Mouse (Mus musculus) T-helper 1 cell (primary cell): ENCODE results near the gene Rnf144b.

Source experiments
- in situ Hi-C: fragments of 300-600 bp; cut with MboI, MseI; formaldehyde crosslinking; loops from one replicate; pipeline ENCODE4 v1.15.1; 2025; ENCODE audit warnings: high pct_unique_total_duplicates

Rnf144b gene

DNA sequence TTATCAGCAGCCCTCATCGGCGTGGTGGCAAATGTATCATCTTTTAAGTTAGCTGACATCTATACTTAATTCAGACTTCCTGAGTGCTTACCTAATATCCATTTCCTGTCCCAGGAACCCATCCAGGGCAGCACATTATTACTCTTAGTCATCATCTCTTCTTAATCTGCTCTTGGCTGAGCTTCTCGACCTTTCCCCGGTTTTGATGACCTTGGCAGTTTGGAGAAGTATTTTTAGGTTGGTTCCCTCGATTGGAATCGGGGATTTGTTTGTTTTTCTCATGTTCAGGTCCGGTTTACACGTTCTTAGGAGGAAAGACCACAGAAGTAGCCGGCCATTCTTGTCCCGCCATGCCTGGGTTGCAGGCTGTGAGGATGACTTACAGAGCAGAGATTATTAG is 50.4 kb downstream of the Rnf144b start:
- in situ Hi-C loops, result loop anchor here (25.0 kb wide), 1 partner anchor 1289 kb away; no protein-coding TSS in a partner anchor

DNA sequence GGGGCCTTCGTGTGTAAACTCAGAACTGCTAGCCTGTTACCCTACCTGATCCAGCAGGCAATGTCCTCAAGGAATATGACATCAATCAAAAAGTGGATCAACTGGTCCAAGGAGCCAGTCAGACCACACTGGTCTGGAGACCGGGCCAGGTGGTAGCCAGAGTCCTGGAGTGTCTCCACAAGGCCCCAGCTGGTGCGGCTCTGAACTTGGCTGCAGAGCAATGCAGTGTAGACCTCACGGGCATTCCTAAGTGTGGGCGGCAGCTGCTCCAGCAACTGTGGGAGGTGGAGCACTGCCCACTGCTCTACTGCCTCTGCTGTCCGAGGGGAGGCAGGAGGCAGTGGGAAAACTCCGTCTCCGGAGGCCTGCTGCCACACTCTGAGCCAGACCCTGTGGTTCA is 55.7 kb downstream of the Rnf144b start:
- in situ Hi-C loops, result no loop called here

DNA sequence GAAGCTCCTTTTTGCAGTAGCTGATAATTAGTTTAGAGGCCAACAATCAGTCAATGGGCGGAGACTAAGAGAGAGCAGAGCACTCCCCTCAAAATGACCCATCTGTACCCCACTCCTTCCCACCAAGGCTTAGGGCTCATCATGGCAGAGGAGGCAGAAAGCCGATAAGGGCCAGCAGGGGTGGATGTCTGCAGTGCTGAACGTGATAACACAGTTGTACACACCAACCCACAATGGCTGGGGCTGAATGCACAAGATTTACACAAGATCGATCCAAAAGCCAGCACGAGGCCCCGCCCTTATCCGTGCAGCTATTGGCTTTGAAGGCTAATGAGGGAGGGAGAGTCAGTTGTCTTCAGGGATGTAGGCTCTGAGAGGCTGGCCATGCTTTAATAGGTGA is 58.3 kb downstream of the Rnf144b start:
- in situ Hi-C loops, result no loop called here

DNA sequence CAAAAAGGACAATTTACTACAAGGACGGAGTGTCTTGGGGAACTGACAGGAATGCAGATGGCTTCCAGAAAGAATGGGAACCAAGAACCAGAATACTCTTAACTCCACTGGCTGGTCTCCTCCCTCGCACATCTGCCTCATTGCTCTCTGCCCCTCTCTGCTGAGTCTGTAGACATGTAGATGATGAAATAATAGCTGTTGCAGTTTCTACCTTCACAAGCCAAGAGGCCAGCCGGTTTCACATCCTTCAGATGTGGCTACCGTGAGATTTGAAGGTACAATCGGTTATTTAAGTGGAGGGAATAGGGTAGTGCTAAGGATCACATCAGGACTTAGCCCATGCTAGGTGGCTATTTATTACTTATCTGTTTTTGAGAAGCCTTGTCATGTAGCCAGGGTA is 59.9 kb downstream of the Rnf144b start:
- in situ Hi-C loops, result no loop called here

DNA sequence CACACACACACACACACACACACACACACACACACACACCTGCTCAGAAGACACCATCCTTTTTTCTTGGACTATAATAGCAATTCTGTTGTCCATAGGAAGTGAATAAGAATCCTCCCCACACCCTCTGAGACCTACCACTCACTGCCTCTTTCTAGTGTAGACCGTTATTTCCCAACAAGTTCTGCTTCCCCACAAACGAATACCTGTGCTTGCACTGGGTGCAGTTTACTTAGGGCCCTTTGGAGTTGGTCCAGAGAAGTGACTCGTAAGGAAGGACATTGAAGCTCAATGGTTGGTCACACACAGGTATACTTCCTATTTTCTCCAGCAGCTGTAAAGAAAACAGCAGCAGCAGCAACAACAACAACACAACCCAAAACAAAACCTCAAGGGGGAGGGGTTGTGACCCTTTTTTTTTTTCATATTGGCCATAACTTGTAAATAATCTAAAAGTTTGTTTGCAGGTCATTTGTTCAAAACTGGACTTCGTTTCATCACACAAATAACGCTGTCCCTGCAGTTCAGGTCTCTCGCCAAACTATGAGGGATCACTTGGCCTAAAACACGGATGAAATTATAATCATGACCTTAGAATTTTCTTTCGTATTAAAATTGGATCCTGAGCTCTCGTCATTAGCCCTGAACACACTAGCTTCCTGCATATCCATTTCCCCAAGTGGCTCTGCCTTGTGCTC is 60.7 kb downstream of the Rnf144b start:
- in situ Hi-C loops, result no loop called here

DNA sequence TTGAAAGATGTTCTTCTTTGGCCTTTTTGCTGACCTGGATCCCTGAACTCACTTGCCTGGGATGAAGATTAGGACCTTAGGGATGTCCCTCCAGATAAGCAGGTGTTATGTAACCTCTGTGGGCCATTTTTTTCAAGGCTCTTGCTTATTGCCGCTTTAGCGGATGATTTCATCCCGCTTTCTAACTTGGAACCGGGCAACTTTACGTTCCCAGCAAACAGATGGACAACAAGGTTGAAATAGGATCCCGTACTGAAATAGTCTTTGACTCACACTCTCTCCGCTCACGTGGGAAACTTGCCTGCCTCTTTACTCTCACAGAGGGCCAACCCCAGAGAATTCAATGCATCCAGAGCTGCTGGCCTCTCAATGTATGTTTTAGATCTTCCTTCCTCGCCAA is 61.3 kb downstream of the Rnf144b start:
- in situ Hi-C loops, result no loop called here

DNA sequence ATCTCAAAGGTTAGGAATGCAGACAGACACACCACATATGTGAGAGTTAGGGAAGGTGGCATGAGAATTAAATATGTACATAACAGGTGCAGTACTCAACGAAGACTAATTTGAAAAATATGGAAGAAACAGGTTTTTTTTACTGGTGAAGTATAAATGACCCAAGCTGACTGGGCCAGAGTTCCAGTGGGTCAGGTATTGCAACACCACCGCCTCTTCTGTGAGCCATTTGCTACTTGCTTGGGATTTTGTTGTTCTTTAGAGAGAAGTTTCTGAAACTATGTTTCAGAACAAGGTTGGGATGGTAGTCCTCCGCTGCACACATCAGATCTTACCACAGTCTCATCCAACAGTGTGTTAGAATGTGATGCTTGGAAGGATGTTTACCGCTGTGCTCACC is 65.4 kb downstream of the Rnf144b start:
- in situ Hi-C loops, result no loop called here

DNA sequence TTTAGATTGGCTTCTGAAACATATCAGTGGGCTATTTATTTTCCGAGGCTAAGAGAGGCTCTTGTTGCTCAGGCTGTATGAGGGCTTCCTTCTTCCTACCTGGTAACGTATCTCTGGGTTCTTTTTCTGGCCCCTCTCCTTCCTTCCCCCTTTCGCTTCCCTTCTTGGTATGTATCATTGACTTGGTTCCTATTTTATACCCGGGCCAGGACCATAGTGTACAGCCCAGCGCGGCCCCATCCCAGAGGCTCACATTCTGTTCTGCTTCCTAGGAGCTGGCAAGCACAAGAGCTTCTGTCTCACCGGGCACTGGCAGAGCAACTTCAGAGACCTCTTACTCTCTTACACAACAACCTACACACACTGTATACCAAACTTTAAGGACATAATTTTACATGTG is 67.5 kb downstream of the Rnf144b start:
- in situ Hi-C loops, result no loop called here

DNA sequence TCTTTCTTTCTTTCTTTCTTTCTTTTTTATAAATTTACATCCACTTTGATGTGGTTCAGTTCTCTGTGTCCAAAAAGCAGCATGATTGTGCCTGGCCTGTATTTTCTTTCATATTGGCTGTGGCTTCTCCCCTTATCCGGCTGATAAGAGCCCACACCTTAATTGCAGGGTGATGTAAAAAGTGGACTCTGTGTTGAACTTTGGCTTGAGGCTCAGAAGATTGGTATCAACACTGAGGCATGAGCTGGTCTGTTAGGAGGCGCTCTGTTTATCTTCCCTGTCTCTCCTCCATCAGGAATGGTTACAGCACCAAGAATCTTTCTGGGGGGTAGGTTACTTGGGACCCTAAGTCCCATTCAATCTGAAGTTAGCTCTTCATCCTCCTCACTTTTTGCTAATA is 69.7 kb downstream of the Rnf144b start:
- in situ Hi-C loops, result no loop called here

DNA sequence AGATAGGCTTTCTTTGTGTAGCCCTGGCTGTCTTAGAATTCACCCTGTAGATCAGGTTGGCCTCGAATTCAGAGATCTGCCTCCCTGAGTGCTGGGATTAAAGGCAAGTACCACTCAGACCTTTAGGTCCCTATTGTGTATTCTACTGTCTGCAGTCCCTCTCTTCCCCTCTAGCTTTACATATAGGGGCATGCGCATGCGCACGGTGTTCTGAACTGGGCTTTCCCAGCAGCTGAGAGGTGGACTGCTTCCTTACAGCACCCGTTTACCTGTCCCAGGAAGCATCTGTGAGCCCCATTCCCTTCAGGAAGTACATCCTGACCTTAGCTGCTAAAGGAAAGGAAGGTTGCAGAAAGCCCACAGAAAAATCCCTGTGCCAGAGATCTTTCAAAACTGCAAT is 70.3 kb downstream of the Rnf144b start:
- in situ Hi-C loops, result no loop called here

DNA sequence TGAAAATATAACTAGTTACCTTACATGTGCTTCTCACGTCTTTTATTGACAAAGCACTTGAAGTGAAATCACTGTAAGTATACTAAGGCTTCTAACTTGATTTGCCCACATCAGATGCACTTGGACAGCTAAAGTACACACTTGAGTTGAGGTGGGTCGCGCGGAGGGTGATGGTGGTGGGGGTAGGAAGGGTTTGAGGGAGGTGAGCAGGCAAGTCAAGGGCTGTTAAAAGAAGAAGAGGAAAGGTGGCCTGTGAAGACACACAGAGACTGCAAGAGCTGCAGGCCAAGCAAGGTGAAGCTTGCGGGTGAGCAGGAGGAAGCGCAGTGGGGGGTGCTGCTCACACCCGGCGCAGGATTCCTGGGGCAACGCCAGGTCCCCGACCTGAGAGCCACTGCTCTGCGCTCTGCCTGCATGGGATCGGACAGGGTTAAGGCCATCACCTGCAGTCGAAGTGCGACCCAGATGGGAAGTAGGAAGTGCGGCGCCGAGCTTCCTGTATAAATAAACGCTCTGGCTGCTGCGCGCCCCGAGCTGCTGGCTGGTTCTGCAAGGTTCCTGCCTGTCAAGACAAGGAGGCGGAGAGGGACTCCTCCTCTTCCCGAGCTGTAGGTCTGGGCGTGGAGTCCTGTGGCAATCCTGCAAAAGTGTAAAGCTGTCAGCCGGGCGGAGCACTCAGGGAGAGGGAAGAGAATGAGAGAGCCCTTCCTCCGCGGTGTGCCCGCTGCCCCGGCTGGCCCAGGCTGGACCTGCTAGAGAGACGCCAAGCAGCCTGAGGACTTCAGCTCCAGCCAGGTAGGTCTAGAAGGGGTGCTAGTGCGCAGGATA is 71.1 kb downstream of the Rnf144b start:
- in situ Hi-C loops, result no loop called here

DNA sequence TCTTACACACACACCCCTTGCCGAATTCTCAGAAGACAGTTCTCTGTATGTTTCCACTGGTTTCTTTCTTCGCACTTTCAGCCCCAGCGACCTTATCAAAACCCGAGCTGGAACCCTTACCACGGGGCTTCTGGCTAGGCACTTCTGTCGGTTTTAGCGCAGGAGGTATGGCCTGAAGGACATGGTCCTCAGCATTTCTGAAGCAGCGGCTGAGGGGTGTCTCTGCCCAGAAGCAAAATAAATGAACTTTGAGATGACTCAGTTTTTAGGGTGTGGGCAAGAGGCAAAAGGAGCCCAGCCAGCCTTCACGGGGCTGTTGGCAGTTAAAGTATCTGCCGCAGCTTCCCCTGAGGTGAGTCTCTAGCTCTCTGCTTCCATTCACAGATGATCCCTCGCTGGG is 72.2 kb downstream of the Rnf144b start:
- in situ Hi-C loops, result no loop called here

DNA sequence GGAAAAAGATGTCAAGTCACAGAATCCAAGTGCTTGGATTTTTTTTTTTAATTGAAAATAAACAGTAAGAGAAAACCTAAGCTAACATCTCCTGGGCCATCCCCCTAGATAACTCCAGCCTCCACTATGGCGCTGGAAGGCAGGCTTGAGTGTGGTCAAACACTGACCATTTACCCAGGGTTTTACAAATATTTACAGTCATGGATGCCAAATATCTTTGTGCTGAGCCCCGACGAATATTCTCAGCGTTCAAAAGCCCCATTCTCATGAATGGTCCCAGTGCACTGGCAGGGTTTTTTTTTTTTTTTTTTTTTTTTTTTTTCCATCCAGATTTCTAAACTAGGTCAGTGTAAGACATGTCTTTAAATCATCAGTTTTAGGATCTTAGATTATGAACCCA is 73.0 kb downstream of the Rnf144b start:
- in situ Hi-C loops, result no loop called here

DNA sequence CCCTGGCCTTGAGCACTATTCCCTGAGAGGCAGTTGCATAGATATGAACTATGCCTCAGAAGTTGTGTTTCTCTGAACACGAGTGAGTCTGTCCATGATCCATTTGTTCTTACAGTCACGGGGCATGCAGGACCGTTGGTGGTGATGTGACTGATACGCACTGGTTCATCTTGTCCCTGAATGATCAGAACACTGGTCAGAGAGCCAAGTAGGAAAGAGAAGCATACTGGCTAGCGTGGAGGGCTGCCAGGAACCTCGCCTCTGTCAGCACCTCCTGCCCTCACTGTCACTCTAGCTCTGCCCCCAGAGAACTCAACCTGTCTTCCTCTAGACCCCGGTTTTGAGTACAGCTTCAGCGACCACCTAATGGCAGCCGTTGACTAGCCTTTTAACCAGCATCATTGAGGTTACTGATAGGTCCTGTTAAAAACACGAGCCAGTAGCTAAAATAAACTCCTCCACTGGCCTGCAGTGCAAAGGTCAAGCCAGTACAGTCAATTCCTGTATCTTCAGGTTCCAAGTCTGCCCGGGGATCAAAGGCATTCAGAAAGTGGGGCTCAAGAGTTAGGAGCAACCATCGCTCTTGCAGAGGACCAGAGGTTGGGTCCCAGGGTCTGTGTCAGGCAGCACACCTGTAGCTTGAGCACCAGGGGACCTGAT is 77.7 kb downstream of the Rnf144b start:
- in situ Hi-C loops, result no loop called here

DNA sequence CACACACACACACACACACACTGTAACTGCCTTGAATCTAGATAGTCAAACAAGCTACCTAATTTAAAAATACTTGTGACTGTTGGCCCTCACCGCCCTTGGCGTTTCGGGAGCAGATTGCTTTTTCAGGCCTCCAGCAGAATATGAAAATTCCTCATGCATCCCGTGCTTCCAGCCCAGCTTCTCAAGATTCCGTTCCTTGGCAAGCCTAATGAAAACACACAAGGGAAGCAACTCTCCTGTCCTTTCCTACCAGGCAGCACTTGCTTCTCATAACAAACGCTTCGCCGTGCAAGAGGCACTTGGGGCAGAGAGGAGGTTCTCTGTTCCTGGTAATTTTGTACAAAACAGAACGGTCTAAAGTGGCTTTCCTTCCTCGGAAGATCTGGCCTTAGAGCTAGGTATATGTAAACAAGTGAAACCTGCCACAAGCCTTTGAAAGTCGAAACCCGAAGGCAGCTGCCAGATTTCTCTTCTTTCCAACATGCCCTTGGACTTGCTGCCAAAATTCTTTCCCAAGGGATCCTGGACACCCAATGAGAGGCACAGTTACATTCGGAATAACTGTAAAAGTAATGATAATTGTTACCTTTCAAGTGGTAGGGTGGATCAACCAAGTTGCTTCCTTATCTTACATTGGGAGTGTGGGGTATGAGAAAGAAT is 79.6 kb downstream of the Rnf144b start:
- in situ Hi-C loops, result no loop called here

DNA sequence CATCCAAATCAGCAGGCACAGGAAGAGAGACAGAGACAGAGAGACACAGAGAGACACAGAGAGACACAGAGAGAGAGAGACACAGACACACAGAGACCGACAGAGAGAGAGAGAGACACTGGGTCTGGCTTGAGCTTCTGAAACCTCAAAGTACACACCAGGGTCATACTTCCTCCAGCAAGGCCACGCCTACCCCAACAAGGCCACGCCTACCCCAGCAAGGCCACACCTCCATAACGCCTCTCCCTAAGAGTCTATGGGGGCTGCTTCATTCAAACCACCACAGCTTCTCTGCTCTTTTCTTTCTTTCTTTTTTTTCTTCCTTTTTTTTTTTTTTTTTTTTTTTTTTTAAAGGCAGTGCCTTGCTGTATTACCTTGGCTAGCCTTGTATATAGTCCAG is 88.0 kb downstream of the Rnf144b start:
- in situ Hi-C loops, result no loop called here

DNA sequence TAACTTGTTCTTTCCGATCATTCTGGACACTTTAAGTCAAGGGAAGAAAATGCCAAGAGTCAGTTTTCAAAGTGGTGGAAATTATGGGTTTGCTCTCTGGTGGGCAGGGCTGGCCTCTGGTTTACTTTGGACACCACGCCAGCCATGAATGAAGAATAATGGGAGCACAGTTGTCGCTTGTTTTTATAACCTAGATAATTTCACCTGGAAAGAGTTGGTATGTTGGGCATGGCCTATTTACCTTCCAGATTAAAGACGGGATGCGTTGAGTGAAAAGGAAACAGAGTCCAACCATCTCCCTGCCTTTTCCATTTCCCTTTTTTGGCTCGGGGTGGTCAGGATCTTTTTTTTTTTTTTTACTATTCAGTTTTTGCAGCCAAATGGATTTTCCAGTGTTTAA is 88.5 kb downstream of the Rnf144b start:
- in situ Hi-C loops, result no loop called here

DNA sequence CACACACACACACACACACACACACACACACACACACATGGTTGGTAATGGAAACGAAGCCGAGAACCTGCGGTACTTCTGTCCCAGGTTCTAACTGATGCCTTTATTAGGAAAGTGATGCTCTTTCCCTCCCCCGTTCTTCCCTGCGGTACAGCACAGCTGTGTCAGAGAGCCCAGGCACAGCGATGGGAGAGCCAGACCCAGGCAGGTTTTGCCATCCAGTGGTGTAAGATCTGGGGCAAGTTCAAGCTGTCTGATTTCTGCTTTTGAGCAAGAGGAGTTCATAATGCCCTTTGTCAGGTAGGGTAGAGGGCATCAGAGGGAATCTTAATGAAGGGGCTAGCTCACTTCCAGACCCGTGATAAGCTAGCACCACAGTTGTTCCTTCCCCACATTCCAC is 89.1 kb downstream of the Rnf144b start:
- in situ Hi-C loops, result no loop called here

DNA sequence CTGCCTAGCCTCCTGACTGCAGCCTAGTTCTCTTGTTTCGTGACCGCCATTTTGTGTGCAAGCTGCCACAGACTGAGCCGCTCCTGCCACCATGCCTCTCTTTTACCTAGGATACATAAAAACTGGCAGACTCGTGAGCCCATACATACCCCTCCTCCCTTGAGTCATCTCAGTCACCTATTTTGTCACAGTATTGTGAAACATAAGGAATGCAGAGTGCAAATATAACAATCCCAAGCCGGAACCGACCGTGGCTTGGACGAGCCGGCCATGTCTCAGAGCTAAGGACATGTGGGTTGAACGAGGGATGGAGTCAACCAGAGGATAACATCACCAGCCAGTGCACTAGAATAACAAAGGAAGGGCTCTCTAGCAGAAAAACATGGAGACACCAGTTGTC is 91.4 kb downstream of the Rnf144b start:
- in situ Hi-C loops, result no loop called here

DNA sequence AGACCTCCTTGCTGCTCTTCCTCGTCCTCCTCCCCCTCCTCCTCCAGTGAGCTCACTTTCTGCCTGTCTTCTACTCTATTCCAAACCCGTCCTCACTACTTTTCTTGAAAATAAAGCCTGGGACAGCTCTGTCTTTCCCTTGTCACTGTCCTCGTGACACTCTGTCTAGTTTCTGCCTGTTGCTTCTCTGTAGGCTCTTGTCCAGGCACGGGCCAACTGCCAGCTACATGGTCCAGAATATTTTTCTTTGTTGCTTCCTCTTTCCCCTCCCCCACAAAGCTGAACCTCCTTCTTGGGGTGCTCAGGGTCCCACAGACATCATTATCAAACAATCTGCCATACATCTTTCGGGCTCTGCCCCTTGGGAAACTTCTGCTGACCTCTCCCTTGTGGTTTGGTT is 92.4 kb downstream of the Rnf144b start:
- in situ Hi-C loops, result no loop called here

DNA sequence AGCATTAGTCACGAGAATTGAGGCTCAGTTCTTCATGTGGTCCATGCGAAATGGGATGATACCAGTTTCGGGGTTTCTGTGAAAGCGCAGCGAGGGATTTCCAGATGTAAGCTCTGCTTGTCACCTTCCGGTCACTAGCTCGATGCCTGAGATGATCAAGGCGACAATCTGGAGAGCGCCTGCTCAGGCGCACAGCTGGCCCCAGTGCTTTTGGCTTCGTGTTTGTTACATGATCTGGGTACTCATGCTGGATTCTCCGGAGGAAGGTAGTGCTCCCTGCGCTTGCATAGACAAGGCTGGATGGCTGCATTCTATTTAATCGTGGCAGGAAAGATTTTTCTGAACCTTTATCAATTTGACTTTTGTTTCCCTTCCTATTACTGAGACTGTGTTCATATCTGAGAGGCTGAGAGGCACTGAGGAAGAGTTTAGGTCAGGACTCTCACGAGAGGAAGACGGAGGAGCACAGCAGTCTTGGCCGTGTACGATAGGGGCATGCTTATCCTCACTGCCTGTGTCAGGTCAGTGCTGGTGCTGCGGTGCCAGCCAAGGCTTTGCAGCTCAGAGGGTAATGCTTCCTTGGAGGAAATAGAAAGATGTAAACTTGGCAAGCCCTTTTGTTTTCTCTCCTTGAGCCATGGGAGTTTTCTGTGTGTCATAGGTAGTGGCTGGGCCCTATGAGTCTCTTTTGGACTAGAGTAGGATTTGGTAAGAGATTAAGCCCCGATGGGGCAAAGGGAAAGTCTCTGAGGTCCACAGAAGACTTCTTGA is 93.5 kb downstream of the Rnf144b start:
- in situ Hi-C loops, result no loop called here
